Mouse (Mus musculus) hindbrain, embryonic 15.5 days (tissue): ENCODE measurements around the gene Cdon. TPM values are rescaled to one million over a fixed set of nuclear protein-coding genes. Genes with fewer than 3 reads are reported as not detected.
"Not testable (repeated sequence)": the region's sequence is repeated elsewhere in the genome, so short reads cannot be mapped to it uniquely, and the experiment has no call there.

Experiments
- ATAC-seq: fragments of 200-750 bp; cut with Nextera tagmentation; 2 replicates; pipeline ENCODE4 v1.8.0; 2017; ENCODE audit warnings: low read depth, moderate number of reproducible peaks, moderate TSS enrichment; ENCODE audit not compliant: low FRiP score
- H3K27ac ChIP-seq: fragments of 300-500 bp; sonication (generic); replicated peaks from 2 replicates; pipeline ENCODE4 v1.5.1; 2015; ENCODE audit warnings: mild to moderate bottlenecking, inconsistent platforms
- H3K27me3 ChIP-seq: fragments of 300-500 bp; sonication (generic); 2 replicates; pipeline ENCODE4 v1.6.1; 2015; ENCODE audit warnings: control low read depth, inconsistent platforms
- H3K36me3 ChIP-seq: fragments of 300-500 bp; sonication (generic); 2 replicates; pipeline ENCODE4 v1.6.1; 2015; ENCODE audit warnings: control low read depth, inconsistent platforms
- H3K4me1 ChIP-seq: fragments of 300-500 bp; sonication (generic); replicated peaks from 2 replicates; pipeline ENCODE4 v1.6.1; 2015; ENCODE audit warnings: control low read depth, inconsistent platforms
- H3K4me2 ChIP-seq: fragments of 300-500 bp; sonication (generic); 2 replicates; pipeline ENCODE4 v1.6.1; 2015; ENCODE audit warnings: moderate library complexity, mild to moderate bottlenecking, inconsistent platforms
- H3K4me3 ChIP-seq: fragments of 300-500 bp; sonication (generic); 2 replicates; pipeline ENCODE4 v1.5.1; 2015; ENCODE audit warnings: mild to moderate bottlenecking, inconsistent platforms
- H3K9ac ChIP-seq: fragments of 300-500 bp; sonication (generic); 2 replicates; pipeline ENCODE4 v1.6.1; 2015; ENCODE audit warnings: inconsistent platforms
- H3K9me3 ChIP-seq: fragments of 300-500 bp; sonication (generic); 2 replicates; pipeline ENCODE4 v1.6.1; 2016; ENCODE audit warnings: control low read depth, inconsistent platforms
- WGBS: fragments of 180-500 bp; shearing (Covaris S2); methylation state at CpG from one replicate; pipeline ENCODE4 v1.1.7; 2015; 5-methylcytosine and 5-hydroxymethylcytosine counted together
- polyA plus RNA-seq: library from polyadenylated mRNA; unstranded; fragments of >200 nt; fragmentation: Nextera tagmentation; extraction: Ambion mirVana; gene quantifications from 2 replicates; pipeline ENCODE4 v1.2.1, GENCODE M21; 2015

Gene Cdon
- polyA plus RNA-seq, 1 experiment from 2014 or later = 2.8 TPM

DNA sequence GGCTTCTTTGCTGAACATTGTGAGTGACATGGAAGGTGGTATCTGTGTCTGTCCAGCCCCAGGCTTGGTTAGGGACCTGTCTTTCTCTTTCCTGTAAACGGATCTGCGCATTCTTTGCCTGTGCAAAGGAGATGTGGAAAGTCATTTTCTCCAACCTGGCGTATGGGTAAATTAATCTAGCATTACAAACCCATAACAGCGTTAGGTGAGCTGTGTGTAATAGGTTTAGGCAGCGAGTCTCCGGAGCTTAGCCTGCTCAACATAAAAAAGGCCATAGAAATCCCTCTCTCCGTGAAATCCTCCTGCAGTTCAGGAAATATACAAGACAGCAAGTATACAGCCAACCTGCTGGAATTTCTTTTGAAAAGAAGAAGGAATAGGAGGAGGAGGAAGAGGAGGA, 9.0 kb upstream of the Cdon start:
- Histone ChIP-seq H3K4me1 (0 out of 2 replicates have a peak, but pooled peaks cover 8% of the 10 kb centered on the region), H3K27ac (no peak overlapping the region), H3K9ac (no peak overlapping the region), H3K9me3 (no peaks in the 10 kb centered on the region), H3K4me3 (no peak overlapping the region), H3K36me3 (no peaks in the 10 kb centered on the region), H3K27me3 (peaks cover 29% of the 10 kb centered on the region), H3K4me2 (no peak overlapping the region)
- ATAC-seq = peak; percentile 27; the same call in 1 of the 2 replicates
- 52% methylated on average over 7 of the region's 7 CpGs for WGBS

DNA sequence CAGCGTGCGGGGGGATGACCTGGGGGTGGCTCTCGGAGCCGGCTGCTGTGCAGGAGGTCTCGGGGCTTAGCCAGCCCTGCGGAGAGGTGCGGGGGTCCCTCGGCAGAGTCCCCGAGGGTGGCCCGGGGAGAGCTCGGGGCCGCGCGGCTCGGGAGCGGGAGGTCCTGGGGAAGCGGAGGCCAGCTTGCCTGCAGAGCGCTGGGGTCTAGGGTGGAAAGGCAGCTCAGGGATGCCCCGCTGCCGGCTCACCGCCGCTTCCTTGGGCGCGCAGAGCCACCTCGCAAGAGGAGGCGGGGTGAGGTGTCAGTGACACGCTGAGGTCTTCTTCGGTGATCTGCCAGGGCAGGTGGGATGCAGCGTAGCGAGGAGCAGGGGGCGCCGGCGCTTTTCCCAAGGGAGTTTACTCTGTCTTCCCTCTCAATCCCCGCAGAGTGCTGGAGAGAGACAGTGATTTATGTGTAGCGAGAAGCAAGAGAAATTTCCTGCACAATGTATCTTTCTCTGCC, 855 bp downstream of the Cdon start:
- H3K27me3 ChIP-seq = peaks cover 19% of the 10 kb centered on the region
- peak overlapping the region; percentile 95 for H3K27ac ChIP-seq
- H3K4me3 ChIP-seq = peak overlapping the region; percentile 92
- H3K36me3 ChIP-seq = no peaks in the 10 kb centered on the region
- ATAC-seq = no peak
- peaks cover 40% of the 10 kb centered on the region for H3K4me1 ChIP-seq
- H3K9me3 ChIP-seq = no peaks in the 10 kb centered on the region
- under 1% methylated on average over 35 of the region's 35 CpGs for WGBS
- H3K4me2 ChIP-seq = peak overlapping the region; percentile 72
- peak overlapping the region; percentile 95 for H3K9ac ChIP-seq

DNA sequence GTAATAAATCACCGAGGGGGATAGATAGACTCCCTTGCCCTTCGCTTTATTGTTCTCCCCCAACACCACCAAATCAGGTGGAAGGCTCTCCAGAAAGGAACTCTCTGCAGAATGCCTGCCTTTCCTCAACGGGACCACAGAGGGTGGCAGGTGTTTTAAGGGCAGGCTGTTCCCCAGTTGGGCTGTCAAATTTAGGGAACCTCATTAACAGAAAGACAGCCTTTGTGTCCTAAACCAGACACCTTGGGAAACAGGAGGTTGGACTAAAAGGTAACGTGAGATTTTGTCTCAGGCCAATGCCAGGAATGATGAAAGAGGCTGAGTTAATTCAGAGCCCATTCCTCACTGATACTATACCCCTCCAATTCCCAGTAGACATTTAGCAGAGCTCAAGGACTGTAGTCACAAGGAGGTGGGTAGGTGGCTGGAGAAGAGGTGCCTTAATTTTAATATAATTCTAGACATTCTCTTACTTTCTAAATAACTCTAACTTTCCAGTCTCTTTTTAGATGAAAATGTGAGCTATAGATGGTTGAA, 1.5 kb downstream of the Cdon start:
- peak overlapping the region; percentile 95 for H3K27ac ChIP-seq
- peak overlapping the region; percentile 72 for H3K4me2 ChIP-seq
- 1% methylated on average over 4 of the region's 4 CpGs for WGBS
- H3K36me3 ChIP-seq = no peaks in the 10 kb centered on the region
- peak overlapping the region; percentile 95 for H3K9ac ChIP-seq
- no peak for ATAC-seq
- peaks cover 19% of the 10 kb centered on the region for H3K27me3 ChIP-seq
- no peaks in the 10 kb centered on the region for H3K9me3 ChIP-seq
- peak overlapping the region; percentile 92 for H3K4me3 ChIP-seq
- H3K4me1 ChIP-seq = peaks cover 41% of the 10 kb centered on the region

DNA sequence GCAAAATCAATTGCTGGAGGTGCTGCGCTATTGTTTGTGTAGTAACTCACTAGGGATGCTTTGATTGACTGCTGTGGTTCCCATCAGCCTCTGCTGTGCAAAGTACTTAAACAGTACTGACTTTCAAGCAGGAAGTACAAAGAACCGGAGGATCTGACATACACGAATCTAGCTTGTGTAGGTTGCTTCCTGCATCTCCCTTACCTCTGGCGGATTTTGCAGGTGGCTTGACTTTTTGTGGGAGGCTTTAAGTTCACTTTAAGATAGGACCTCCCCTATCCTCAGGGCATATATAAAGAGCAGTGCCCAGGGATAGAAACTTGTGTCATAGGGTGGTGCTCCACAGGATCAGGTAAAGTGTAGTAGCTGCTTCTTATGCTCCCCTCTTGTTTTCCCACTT, 2.3 kb downstream of the Cdon start:
- Histone ChIP-seq H3K4me1 (peaks cover 45% of the 10 kb centered on the region), H3K9ac (peak overlapping the region; percentile 22; the same call in 1 of the 2 replicates), H3K27me3 (peaks cover 17% of the 10 kb centered on the region), H3K36me3 (no peaks in the 10 kb centered on the region), H3K4me3 (peak overlapping the region; percentile 92), H3K4me2 (peak overlapping the region; percentile 72), H3K9me3 (no peaks in the 10 kb centered on the region), H3K27ac (no peak overlapping the region; the same call in 1 of the 2 replicates)
- 18% methylated on average over 4 of the region's 4 CpGs for WGBS
- ATAC-seq = no peak

DNA sequence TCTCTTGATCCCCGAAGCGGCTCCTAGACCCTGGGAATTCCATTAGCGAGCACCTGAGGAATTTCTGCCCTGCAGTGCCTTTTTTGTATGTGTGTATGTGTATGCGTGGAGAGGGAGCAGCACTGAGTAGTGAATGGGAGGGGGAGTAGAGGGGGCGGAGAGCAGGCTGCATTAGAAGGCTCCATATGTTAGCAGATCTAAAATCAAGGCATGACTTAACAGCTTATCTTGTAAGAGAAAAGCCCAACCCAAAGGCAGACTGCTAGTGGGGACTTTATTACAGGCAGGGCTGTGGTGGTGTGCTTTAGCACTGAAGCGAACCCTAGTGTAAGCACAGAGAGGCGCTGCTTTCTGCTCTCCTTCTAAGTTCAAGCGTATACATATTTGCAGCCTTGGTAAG, 3.7 kb downstream of the Cdon start:
- peaks cover 3% of the 10 kb centered on the region for H3K27me3 ChIP-seq
- peak overlapping the region; percentile 56 for H3K27ac ChIP-seq
- peak overlapping the region; percentile 34 for H3K4me3 ChIP-seq
- peak overlapping the region; percentile 26; the same call in 1 of the 2 replicates for H3K9ac ChIP-seq
- peak; percentile 29; the same call in 1 of the 2 replicates for ATAC-seq
- H3K36me3 ChIP-seq = no peaks in the 10 kb centered on the region
- WGBS = 12% methylated on average over 8 of the region's 8 CpGs
- peak overlapping the region; percentile 55 for H3K4me2 ChIP-seq
- peaks cover 45% of the 10 kb centered on the region for H3K4me1 ChIP-seq
- no peaks in the 10 kb centered on the region for H3K9me3 ChIP-seq

DNA sequence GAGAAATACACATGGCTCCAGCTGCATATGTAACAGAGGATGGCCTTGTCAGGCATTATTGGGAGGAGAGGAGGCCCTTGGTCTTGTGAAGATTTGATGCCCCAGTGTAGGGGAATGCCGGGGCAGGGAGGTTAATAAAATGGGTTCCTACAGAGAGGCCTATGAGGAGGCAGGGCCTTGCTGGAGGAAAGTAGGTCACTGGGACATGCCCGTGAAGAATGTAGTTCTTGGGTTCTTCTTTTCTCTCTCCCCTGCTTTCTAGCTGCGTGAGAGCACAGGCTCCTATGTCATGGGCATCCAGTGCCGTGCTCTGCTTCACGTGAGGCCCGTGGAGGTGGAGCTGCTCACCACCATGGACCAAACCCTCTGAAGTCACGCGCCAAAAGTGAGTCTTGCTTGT, 9.5 kb downstream of the Cdon start:
- Histone ChIP-seq H3K9me3 (no peaks in the 10 kb centered on the region), H3K9ac (no peak overlapping the region), H3K4me3 (no peak overlapping the region), H3K27ac (no peak overlapping the region), H3K36me3 (no peaks in the 10 kb centered on the region), H3K4me2 (no peak overlapping the region), H3K27me3 (no peaks in the 10 kb centered on the region), H3K4me1 (peaks cover 39% of the 10 kb centered on the region)
- 70% methylated on average over 8 of the region's 8 CpGs for WGBS
- ATAC-seq = 0 out of 2 replicates have a peak, but pooled peaks have one; percentile 25

DNA sequence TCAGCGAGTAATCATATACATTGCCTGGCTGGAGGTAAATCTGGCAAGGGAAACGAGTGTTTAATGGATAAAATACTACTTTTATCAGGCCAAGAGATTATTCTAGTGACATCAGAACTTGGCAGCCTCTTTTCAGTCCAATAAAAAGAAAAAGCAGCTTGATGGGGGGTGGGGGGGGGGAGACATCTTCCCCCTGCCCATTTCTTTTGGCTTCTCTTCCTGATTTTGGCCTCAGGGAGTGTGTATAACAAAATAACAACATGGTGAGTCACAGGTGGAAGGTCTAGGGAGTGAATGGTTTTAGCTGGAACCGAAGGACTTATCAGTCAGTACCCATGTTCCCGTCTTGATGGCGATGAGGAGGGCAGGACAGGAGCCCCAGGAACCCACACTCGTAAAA, 10.5 kb downstream of the Cdon start:
- no peak overlapping the region for H3K4me2 ChIP-seq
- no peak overlapping the region for H3K27ac ChIP-seq
- H3K36me3 ChIP-seq = no peaks in the 10 kb centered on the region
- no peak overlapping the region for H3K9ac ChIP-seq
- no peak for ATAC-seq
- no peaks in the 10 kb centered on the region for H3K27me3 ChIP-seq
- no peaks in the 10 kb centered on the region for H3K9me3 ChIP-seq
- H3K4me3 ChIP-seq = no peak overlapping the region
- peaks cover 35% of the 10 kb centered on the region for H3K4me1 ChIP-seq
- WGBS = 85% methylated on average over 6 of the region's 6 CpGs

DNA sequence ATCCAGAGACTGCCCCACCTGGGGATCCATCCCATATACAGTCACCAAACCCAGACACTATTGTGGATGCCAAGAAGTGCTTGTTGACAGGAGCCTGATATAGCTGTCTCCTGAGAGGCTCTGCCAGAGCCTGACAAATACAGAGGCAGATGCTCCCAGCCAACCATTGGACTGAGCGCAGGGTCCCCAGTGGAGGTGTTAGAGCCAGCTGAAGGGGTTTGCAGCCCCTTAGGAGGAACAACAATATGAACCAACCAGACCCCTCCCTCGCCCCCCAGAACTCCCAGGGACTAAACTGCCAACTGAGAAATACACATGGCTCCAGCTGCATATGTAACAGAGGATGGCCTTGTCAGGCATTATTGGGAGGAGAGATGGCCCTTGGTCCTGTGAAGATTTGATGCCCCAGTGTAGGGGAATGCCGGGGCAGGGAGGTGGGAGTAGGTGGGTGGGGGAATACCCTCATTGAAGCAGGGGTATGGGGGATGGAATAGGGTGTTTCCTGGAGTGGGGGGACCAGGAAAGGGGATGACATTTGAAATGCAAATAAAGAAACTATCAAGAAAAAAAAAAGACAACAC, 11.9 kb downstream of the Cdon start:
- peaks cover 28% of the 10 kb centered on the region for H3K4me1 ChIP-seq

DNA sequence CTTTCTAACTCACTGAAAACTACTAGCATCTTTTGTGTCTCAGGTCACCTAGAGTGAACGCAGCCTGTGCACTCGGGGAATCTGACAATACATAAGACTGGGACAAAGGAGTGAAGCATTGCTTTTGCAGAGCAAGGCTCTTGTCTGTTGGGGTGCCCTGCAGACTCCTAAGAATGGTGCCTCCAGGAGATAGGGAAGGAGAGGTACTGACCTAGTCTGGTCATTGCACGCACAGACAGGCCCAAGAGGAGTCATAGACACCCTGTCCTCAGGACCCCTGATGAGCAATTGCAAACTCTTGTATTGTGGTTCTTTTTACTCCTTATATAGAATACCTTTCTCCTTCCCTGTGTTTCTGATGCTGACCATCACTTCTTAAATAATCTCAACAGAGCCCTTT, 13.4 kb downstream of the Cdon start:
- Histone ChIP-seq H3K4me2 (no peak overlapping the region), H3K9me3 (no peaks in the 10 kb centered on the region), H3K36me3 (no peaks in the 10 kb centered on the region), H3K27me3 (no peaks in the 10 kb centered on the region), H3K9ac (no peak overlapping the region), H3K4me3 (no peak overlapping the region), H3K27ac (no peak overlapping the region), H3K4me1 (peaks cover 34% of the 10 kb centered on the region)
- 28% methylated on average over 3 of the region's 3 CpGs for WGBS
- ATAC-seq = no peak

More for the DNA sequence above, 11.9 kb downstream of the Cdon start:
- not testable (repeated sequence) for H3K9ac ChIP-seq, H3K4me3 ChIP-seq, H3K27ac ChIP-seq, H3K4me2 ChIP-seq, H3K36me3 ChIP-seq, H3K9me3 ChIP-seq, H3K27me3 ChIP-seq
- 29% methylated on average over 3 of the region's 3 CpGs for WGBS
- 0 out of 2 replicates have a peak, but pooled peaks have one; percentile 20 for ATAC-seq

DNA sequence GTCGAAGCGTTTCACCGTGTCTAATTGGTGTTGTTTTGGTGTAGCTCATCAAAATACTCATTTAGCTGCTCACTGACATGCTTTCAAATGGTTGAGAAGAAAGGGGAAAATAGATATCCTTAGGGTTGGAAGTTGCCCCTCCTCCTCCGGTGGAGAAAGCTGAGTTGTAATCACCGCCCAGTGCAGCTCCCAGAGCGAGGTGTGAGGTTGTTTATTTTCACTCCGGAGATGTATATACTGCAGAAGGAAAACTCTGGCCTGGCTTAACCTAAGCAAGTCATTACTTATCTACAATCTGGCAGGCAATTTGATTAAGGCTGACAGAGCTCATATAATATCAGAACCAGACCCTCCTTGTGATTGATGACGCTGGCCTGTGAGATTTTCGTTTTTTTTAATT, 14.6 kb downstream of the Cdon start:
- WGBS = 20% methylated on average over 9 of the region's 9 CpGs
- Histone ChIP-seq H3K9ac (no peak overlapping the region), H3K9me3 (no peaks in the 10 kb centered on the region), H3K4me3 (no peak overlapping the region), H3K36me3 (no peaks in the 10 kb centered on the region), H3K27ac (no peak overlapping the region), H3K4me2 (no peak overlapping the region), H3K27me3 (no peaks in the 10 kb centered on the region), H3K4me1 (peaks cover 38% of the 10 kb centered on the region)
- no peak for ATAC-seq

DNA sequence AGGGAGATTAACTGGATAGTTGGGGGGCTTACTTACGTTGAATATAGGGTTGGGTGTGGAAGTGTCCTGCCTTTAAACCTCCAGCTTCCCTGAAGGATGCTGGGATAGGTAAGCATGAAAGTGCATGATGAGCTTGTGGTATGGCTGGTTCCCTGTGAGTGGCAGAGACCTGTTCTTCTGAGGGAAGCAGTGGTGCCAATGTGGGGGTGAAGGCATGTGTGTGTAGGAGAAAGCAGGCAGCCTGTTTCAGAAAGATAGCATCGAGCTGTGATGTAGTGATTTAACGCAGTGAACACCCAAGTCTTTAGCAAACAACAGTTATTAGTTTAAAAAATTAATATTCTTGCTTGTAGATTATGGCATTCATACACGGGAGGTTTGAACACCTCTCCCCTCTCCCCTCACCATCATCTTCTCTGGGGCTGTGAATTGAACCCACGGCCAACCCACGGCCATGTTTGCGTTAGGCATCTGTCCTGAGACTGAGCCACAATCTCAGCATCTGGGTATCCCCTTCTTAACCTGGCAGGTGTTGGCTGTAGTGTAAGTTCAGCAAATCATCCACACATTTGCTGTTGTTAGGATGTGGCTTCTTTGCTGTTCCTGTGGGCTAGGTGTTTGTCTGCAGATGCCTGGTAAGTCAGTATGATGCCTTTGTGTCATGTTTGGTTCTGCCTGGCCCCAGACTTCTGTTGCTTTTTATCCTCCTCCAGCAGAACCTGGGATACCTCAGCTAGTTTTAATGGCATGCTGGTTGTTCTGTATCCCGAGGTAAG, 17.5 kb downstream of the Cdon start:
- ATAC-seq = no peak
- peaks cover 32% of the 10 kb centered on the region; the same call in 1 of the 2 replicates for H3K4me1 ChIP-seq
- H3K9me3 ChIP-seq = no peaks in the 10 kb centered on the region
- H3K36me3 ChIP-seq = no peaks in the 10 kb centered on the region
- H3K9ac ChIP-seq = no peak overlapping the region
- no peaks in the 10 kb centered on the region for H3K27me3 ChIP-seq
- H3K4me3 ChIP-seq = no peak overlapping the region
- 77% methylated on average over 8 of the region's 8 CpGs for WGBS
- peak overlapping the region; percentile 7; the same call in 1 of the 2 replicates for H3K27ac ChIP-seq
- no peak overlapping the region for H3K4me2 ChIP-seq

DNA sequence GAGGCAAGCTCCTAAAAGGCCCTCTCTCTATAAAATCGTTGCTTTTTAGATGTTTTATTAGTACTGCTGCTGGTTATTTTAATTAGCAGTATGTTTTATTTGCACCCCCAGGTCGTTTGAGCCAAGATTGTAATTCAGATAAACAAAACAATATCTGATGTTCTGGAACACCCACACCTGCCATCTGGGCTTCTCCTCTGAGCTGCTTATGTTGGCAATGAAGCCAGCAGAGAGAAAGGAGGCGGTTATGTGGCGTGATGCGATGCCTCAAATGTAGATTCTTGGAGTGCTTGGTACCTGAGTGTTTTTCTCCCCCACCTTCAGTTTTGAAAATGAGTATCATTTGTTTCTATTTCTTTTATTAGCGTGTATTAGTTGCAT, 18.1 kb downstream of the Cdon start:
- no peak overlapping the region for H3K4me3 ChIP-seq
- no peak for ATAC-seq
- 63% methylated on average over 6 of the region's 6 CpGs for WGBS
- H3K4me1 ChIP-seq = peaks cover 36% of the 10 kb centered on the region; the same call in 1 of the 2 replicates
- no peak overlapping the region for H3K4me2 ChIP-seq
- H3K36me3 ChIP-seq = no peaks in the 10 kb centered on the region
- H3K9ac ChIP-seq = no peak overlapping the region
- H3K27ac ChIP-seq = 0 out of 2 replicates have a peak overlapping the region, but pooled peaks have one; percentile 7
- H3K27me3 ChIP-seq = no peaks in the 10 kb centered on the region
- no peaks in the 10 kb centered on the region for H3K9me3 ChIP-seq
